Mouse (Mus musculus) regulatory T cell (primary cell): ENCODE results near the gene Slc6a6.

Experiments used
- in situ Hi-C: fragments of 300-600 bp; cut with MboI, MseI; formaldehyde crosslinking; loops from one replicate; pipeline ENCODE4 v1.15.1; 2025; ENCODE audit warnings: high pct_unique_total_duplicates

Gene Slc6a6

GRCm38 (mm10) chr6:91719865-91720533, 36.1 kb downstream of the Slc6a6 start:
- in situ Hi-C loops, result no loop called here

- in situ Hi-C loops, result no loop called here
Measured at GRCm38 (mm10) chr6:91720588-91721214, 36.8 kb downstream of the Slc6a6 start.

DNA sequence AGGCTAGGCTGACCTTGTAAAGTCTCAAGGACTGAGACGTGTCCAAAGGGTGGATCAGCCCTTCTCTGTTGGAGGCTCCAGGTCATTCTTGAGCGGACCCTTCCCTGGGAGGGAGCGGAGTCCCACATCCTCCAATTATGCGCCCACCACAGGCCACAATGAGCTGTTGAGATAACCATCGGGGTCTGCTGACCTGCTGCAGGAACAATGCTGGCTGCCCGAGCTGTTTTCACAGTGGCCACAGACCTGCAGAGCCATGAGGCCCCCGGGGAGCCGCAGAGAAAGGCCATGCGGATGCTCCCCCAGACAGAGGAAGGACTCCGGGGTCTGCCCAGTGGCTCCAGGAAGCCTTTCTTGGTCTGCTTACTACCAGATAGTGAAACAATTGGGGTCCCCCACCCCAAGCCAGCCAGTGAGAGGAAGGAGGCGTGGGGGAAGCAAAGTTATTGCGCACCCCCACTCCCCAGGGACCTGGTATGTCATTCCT, 37.4 kb downstream of the Slc6a6 start:
- in situ Hi-C loops, result no loop called here

DNA sequence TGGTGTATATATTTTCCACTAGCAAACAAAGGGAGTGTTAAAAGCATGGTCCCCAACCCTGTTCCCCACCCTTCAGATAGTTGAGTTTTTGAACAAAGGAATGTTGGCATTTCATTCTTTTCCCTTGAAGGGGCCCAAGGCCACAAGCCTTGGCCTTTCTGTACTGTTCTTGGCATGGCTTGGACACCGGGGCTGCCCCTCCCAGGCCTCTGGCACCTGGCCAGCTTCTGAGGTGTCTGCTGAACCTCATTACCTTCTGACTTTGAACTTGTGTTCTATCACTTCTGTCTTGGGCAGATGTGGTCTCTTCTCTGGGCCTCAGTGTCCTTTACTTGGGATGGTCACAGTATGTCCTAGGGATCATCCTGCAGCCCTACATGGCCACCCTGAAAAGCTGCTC, 43.5 kb downstream of the Slc6a6 start:
- in situ Hi-C loops, result no loop called here

- in situ Hi-C loops, result no loop called here
Measured at GRCm38 (mm10) chr6:91728939-91729619, 45.2 kb downstream of the Slc6a6 start.

DNA sequence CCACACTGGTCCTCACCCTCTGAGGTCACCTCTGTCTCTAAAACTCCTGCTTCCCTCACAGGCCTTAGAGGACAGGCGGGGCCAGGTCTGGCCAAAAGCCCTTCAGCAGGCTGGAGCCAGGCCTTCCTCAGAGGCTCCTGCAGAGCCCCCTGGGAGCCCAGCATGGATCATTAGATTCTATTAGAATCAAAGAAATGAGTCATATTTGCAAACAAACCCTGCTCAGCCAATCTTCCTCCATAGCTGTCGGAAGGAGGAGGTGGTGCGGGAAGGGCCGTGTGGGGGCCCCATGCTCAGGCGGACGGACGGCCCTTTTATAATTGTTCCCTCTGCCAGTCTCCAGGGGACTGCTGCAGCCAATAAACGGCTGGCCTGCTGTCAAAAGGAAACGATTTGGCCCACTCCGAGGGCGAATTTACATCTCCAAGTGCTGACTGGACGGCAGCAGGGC, 45.8 kb downstream of the Slc6a6 start:
- in situ Hi-C loops, result no loop called here

- in situ Hi-C loops, result no loop called here
Measured at GRCm38 (mm10) chr6:91732138-91732537, 48.3 kb downstream of the Slc6a6 start.

GRCm38 (mm10) chr6:91736471-91736870, 52.6 kb downstream of the Slc6a6 start:
- in situ Hi-C loops, result no loop called here

- in situ Hi-C loops, result no loop called here
Measured at GRCm38 (mm10) chr6:91737451-91737850, 53.6 kb downstream of the Slc6a6 start.

DNA sequence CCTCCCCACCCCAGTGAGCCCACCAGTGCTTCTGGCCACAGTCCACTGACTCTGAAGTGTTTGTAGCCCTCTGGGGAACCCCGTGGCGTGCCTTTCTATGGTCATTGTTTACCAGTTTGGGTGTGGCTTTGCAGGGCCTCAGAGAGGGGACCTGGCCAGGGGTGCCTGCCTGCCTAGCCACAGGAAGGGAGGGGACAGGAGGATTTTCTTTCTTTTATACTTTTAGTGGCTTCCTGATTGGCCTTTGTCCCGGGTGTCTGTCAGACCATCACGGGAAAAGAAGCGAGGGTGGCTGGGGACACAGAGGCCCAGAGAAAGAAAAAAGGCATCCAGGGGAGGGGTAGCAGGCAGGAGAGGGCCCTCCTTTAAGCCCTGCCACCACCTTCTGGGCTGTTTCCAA, 54.2 kb downstream of the Slc6a6 start:
- in situ Hi-C loops, result no loop called here

- in situ Hi-C loops, result loop anchor here (5.0 kb wide), 1 partner anchor 169 kb away; no protein-coding TSS in a partner anchor
Measured at GRCm38 (mm10) chr6:91741046-91741445, 57.2 kb downstream of the Slc6a6 start.

DNA sequence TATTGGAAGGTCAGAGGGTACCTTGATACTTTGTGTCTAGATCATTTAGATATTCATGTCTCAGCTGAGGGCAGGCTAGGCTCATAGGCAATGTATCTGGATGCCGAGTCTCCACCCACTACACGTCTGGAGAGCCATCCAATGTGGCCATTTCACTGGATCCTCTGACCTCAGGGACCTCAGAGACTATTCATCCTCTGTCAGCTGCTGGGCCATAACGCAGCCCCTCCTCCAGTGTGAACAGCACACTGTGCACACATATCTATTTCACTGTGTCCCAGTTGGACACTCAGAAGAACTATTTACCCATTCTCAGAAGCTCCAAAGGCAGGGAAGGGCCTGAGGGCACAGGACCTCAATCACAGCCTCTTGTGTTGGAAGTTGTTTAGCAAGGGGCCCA, 58.6 kb downstream of the Slc6a6 start:
- in situ Hi-C loops, result loop anchor here (5.0 kb wide), 1 partner anchor 170 kb away; no protein-coding TSS in a partner anchor

DNA sequence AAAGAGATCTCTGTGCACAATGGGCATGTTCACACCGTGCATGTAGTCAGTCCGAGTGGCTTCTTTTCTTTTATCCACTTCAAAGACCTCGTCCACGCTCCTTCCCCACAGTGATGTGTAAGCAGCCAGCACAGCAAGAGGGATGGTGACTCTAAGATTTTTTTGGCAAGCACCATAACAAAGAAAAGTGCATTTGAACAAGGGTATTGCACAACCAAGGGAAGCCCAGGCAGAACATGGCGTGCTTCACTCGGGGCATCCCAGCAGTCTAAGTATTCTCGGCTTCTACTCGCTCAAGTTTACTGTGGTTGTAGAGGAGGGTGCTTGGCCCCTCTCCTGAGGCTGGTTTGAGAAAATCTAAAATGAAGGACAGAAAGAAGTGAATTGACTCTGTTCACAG, 59.1 kb downstream of the Slc6a6 start:
- in situ Hi-C loops, result loop anchor here (5.0 kb wide), 1 partner anchor 171 kb away; no protein-coding TSS in a partner anchor

- in situ Hi-C loops, result loop anchor here (5.0 kb wide), 1 partner anchor 172 kb away; no protein-coding TSS in a partner anchor
Measured at GRCm38 (mm10) chr6:91743886-91744285, 60.0 kb downstream of the Slc6a6 start.

GRCm38 (mm10) chr6:91745246-91745645, 61.4 kb downstream of the Slc6a6 start:
- in situ Hi-C loops, result no loop called here

GRCm38 (mm10) chr6:91745947-91746582, 62.2 kb downstream of the Slc6a6 start:
- in situ Hi-C loops, result no loop called here

DNA sequence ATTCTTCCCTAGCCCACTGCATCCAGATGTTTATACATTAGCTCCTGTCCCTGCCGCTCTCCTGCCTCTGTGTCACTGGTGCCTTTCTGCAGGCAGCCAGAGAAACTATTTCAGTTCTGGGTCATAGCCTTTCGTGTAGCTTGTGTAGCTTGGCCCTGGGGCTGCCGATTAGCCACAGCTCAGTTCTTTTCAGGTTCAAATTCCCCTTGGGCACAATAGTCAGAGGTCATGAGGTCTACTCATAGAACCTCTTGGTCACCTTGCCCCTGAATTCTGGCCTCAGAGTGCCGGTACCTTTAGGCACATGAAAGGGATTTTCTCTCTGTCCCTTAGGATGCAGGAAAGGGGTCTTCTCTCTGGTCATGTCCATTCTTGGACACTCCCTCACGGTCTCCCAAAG, 62.9 kb downstream of the Slc6a6 start:
- in situ Hi-C loops, result no loop called here

DNA sequence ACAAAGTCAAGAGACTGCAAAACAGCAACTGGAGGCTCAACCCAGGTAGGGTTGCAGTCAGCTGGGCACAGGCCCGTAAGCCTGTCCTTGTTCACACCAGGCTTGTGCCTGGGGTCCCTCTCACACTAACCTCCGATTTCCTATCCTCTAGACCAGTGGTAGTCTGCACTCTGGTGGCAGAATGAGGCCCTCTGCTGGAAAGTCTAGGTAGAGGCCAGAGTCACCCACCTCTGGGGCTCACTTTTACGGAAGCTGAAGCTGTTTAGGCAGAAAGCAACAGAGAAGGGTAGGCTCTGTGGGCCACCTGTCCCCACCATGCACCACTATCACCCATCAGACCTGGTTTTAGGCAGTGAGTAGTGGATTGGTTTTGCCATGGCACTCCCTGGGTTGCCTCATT, 67.1 kb downstream of the Slc6a6 start:
- in situ Hi-C loops, result no loop called here

DNA sequence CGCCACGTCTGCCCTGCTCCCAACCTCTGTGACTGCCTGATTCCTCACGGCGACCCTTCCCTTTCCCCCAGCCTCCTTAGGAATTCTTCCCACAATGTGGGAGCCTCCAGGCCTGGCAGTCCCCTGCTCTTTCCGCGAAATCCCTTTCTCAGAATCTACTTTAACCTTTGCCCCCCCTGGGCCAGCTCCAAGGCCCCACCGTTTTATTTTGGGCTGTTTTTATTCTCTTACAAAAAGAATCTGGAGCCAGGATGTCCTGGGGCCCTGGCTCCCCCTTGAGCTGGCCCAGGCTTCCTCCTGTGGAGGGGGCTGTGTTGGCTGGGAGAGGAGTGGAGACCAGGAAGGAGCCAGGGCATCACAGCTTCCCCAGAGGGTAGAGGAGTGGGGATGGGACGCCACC, 69.0 kb downstream of the Slc6a6 start:
- in situ Hi-C loops, result no loop called here

DNA sequence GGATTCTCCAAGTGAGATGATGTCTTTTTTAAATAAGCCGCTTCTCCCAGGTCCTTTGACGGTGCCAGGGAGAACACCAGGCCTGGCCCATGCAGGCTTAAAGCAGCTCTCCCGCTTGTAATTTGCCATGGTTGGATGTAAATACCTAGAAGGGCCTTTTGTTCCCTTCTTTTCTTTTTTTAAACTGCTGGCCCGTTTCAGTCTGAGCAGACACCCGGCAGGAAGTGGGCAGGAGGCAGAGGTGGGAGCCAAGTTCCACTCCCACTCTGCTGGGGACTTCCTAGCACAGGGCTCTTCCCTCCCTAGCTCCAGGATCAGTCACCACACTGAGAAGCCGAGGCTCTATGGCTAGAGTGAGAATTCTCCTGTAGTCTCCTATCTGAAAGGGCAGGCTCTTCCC, 70.2 kb downstream of the Slc6a6 start:
- in situ Hi-C loops, result no loop called here

DNA sequence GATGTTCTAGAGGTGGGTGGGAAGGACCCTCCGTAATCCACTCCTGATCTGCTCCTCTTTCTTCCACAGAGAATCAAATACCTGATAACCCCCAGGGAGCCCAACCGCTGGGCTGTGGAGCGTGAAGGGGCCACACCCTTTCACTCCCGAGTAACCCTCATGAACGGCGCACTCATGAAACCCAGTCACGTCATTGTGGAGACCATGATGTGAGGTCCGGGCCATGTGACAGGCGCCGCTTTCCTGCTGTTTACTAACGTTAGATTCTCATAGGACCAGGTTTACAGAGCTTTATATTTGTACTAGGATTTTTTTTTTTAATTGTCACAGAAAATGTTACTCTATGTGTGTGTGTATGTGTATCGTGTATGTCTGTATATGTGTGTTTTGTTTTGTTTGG, 71.0 kb downstream of the Slc6a6 start:
- in situ Hi-C loops, result no loop called here
